Mouse (Mus musculus) cerebellum, adult 8-10 months (tissue): ENCODE data around the gene C530008M17Rik.

ENCODE experiments used
- DNase-seq: peaks from one replicate; pipeline ENCODE4 v3.0.0; 2022

The C530008M17Rik gene

DNA sequence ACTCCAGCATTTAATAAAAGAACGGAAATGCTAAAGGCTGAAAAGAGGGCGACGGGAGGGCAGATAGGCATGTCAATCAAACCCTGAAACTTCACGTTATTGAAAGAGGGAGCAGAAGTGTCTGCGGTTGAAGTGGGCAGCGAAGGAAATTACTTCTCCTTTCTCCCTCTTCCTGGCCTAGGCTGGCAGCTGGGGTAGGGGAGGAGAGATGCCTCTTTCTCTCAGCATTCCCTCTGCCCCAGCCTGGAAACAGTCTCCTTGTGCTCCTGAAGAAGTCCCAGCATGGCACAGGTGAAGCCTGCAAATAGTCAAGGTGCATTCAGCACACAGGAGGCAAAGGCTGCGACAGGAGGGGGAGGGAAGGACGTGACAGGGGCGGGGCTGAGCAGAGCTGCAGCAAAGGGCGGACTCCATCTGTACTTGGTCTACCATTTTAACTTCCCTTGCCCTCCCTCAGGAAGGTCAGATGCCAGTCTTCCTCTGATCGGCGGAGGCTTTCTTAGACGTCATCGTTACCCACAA is 122.8 kb downstream of the C530008M17Rik start:
- no peak for DNase-seq

DNA sequence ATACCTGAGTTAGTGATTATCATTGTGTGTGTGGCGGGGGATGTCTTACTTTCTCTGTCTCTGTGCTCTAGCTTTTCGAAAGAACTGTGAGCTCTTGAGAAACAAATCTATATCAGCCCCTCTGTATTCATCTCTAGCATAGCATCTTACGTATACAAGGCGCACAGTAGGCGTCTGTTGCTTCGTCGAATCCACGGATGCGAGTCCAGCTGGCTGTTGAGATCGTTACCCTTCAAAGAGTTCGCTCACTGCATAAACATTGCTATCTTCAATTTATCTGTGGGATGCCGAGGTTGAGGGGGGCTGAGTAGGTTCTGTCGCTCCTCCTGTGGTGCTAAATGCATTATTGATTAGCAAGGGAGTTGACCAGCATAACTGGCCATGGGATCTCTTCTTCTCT is 125.6 kb downstream of the C530008M17Rik start:
- no peak for DNase-seq

DNA sequence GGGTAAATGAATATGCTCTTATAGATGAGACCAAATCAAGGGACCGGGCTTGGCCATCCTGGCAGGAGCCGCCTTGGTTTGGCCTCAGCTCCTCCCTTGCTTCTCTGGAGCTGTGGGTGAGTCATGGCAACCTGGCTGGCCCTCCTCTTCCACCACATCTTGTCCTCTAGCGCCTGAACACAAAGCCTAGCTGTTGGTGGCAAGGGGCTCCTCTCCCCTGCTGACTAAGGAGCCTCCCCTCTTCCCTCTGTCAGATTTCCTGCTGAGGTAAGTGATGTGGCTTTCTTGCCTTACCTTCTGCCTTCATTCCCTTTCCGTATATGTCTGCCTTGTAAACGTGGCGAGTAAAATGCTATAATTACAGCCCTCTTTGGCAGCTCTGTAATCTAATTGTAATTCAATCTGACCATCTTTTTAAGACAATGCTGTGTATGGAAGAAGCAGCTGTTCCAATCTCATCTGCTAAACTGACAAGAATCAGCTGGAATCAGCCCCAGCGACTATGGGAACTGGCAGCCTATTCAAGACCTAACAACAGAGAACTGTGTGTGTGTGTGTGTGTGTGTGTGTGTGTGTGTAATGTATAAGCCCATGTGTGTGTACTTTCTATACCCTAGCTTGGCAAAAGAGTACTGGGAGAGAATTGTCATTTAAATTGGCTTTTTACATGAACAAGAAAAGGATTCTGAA is 126.2 kb downstream of the C530008M17Rik start:
- no peak for DNase-seq

DNA sequence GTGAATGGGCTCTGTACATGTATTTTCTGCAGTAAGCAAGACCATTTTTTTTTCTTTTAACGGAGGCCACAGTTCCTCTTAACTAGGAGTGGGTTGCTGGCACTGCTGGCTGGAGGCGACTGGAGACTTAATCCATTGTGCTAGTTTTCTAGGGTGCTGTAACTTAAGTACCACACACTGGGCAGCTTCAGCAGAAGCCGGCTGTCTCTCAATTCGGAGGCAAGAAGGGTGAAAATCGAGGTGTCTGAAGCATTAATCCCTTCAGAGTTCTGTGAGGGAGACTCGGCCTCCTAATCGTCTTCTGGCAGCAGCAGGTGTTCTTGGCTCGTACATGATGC is 126.8 kb downstream of the C530008M17Rik start:
- DNase-seq: no peak

DNA sequence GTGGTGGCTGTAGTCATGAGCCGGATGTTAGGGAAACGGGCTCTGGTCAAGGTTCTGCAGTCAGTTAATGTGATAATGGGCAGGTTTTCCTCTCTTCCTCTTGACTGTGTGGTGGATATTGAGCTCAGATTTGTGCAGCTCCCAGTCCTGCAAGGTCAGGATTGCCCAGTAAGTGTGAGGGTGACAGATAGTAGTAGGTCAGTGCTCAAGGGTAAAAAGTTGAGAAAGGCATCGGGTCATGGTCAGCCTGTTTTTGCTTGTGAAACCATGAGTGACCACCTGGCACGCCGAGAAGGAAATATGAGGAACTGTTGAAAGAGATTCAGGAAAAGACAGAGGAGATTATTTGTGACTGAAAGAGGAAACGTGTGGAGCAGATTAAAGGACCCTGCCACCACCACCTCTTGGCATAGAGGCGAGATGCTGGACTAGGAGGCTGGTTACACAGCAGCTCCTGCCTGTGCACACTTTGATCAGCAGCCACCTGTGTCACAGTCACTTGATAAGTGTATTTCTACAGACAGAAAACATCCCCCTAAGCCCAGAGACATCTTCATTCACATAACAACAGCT is 127.9 kb downstream of the C530008M17Rik start:
- DNase-seq: no peak

DNA sequence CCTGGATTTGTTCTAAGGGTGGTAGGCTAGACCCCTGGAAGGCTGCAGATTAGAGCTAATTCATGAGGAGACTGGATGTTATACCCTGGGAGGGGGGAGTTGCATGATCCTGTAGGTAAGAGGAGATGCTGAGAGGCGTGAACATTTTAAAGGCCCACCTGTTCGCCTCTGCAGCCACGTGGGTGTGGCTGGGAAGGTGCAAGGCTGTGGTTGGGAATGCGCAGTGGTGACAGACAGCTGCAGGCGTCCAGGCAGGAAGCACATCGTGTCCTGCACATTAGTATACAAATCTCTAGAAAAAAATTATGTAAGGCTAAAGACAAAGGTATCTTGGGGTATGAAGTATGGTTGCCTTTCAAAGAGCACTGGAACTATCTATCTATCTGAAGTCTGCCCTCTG is 128.7 kb downstream of the C530008M17Rik start:
- DNase-seq: no peak

DNA sequence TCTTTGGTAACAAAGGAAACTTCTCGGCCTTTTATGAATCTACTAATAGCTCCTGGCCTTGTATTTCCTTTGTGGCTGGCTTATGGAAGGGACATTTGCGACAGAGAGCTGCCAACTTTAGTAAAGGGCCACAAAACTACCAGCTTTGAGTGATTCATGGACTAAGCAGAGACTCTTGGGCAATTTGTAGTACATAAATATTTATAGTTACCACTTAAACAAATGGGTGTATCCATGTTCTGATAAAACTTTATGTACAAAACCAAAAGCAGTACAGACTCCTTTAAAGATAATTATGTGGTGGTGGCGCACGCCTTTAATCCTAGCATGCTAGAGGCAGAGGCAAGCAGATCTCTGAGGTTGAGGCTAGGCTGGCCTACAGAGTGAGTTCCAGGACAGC is 133.6 kb downstream of the C530008M17Rik start:
- DNase-seq: no peak

DNA sequence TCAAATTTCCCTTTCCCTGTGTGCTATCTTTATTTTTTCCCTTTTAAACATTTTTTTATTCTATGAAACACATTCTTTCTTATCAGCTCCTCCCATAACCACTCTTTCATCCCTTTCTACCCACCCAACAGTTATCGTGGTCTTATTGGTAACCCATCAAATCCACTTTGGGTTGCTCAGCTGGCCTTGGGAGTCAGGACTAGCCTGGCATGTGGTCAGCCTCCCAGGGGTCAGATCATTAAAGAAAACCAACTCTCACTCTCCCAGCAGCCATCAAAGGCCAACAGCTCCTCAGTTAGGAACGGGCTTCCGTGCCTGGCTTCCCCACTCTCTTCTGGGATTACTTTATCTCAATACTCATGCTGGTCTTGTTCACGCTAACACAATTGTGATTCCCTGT is 135.0 kb downstream of the C530008M17Rik start:
- no peak for DNase-seq

DNA sequence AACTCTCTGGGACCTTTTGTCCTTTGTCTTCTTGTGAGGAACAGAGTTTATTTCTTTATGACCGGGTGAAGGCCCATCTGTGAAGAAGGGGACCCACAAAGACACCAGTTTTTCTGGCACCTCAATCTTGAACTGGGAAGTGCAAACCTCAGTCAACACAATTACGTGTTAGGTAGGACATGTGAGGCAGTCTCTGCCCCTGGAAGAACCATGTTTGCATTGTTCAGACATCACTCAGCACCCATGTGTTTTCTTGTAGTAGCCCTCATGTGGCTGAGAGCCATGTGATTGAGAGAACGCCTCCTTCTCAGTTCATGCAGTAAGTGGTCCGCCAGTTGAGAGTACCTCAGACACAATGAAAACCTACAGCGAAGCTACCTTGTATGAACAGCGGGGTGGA is 136.4 kb downstream of the C530008M17Rik start:
- no peak for DNase-seq

DNA sequence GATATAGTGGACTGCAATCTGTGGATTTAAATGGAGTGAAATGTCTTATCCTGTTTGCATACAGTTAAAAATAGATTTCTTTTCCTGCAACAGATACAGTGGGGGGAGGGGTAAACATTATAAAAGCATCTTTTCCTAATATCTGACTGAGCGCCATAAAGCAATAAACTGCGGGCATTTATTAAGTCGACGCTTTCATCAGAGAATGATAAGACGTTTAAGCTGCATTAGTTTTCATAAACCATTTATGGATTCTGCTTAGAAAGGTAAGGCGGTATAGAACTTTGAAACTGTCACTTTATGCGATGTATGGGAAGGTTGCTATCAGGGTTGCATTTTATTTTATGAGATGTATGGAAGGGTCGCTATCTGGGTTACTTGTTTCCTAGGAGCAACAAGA is 141.7 kb downstream of the C530008M17Rik start:
- DNase-seq: no peak

DNA sequence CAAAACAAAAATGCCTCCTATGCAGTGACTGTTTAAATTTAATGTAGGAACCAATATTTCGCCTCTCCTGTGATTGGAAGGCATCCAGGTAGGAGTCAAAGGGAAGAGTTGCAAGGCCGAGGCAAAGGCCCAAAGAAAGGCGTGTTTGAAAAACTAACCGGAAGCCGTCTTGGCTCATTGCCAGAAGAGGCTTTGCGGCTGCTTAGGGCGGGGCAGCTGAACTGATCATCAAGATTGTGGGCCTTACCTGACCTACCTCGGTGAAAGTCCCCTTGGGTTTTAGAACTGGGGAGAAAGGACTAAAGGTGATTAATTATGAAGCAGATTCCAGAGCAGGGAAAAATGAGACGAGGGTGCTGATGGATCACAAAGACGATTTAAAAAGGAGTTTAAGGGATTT is 143.2 kb downstream of the C530008M17Rik start:
- no peak for DNase-seq

DNA sequence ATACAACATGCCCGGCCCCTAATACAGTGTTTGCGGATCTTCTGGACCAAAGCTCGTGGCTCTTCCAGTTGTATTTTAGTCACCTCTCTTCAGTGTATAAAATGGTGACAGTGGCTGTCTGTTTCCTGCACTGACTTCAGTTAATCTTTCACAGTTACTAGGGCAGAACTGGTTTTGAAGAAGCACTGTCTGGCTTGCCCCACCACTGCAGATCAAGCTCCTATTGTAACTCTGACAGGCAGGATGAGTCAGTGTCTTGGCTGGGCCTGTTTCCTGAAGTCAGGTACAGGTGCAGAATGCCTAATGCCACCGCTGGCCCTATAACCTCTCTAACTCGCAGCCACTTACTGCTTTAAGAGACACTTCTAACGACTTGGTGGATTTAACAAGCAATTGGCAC is 152.7 kb downstream of the C530008M17Rik start:
- no peak for DNase-seq

DNA sequence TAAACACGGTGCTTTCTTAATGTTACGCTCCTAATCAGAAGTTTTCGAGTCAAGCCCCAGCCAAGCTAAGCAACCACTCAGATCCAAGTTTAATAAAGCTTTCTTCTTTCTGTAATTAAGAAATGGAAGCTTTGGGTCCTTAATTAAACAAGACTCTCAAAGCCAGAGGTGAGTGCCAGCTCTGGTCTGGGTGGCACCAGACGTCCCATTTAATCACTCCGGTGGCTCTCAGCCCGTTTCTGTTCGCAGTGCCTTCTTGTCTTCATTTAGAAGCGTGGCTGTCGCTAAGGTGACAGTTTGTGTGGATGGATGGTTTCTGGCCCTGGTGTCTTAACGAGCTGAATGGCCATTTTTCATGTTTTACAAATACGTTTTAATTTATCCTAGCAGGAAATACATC is 158.7 kb downstream of the C530008M17Rik start:
- DNase-seq: no peak

DNA sequence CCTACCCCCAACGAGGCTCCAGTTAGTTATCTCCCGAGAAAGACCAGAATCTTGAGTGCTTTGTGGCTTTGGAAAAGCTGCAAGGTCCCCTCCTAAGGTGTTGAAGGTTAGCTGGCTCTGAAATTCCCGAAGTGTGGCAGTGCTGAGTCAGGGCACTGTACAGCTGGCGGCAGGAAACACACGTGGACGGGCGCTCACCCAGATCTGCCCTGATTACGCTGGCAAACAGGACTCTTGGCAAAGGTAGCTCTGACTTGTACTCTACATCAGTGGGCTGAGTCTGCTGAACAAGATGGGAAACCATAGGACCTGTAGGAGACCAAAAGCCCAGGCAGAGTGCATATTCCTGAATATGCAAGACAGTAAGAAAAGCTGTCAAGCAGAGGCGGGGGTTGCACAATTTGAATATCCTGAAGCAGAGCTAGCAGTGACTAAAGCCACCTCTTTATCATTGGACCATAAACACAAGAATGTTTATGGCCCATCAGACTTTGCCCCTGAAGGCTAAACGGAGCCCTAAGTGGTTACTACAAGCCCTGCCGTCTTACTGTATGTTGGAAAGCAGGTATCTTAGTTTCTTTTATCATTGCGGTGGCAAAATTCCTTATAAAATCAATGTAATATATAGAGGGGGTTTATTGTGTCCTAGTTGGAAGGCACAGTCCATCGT is 159.6 kb downstream of the C530008M17Rik start:
- no peak for DNase-seq

DNA sequence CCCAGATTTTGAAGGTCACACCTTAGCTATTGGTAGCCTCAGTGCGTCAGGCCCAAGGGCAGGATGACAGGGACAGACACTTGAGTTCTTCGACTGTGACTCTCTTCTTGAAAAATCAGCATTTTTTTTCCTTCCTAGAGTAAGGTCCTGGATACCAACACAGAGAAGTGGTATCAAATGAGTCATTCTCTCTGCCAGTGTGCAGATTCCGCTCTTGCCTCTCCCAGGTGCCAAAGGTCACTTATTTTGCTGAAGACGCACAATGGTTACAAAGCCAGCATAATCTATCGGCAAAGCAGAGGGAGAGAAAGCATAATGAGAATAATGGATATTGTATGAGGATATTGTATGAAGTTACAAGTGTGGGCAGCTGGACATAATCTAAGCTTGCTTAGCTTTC is 160.4 kb downstream of the C530008M17Rik start:
- no peak for DNase-seq

DNA sequence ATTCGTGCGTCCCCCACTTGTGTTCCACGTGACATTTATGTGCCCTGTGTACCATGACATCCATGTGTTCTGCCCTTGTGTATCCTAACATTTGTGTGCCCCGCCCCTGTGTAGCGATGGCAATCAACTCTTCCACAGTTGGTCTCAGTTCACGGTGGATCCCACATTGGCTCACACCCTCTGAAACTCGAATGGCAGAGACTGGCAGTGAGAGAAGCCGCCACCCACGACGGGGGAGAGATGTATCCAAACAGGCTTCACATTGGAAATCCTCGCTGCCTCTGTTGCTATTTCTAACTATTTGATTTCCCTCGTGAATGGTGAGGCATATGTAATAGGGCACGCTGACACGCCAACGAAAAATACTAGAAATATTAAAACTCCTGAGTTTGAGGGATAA is 161.4 kb downstream of the C530008M17Rik start:
- no peak for DNase-seq

DNA sequence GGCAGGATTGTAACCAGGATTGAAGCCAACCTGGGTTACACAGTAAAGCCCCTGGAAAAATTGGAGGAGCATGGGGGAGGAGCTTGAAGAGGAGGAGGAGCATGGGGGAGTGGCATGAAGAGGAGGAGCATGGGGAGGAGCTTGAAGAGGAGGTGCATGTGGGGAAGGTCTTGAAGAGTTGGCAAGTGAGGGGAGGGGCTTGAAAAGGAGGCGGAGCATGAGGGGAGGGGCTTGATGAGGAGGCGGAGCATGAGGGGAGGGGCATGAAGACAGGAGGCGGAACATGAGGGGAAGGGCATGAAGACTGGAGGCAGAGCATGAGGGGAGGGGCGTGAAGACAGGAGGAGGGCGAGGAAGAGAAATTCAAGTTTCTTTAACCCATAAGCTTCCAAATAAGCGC is 162.5 kb downstream of the C530008M17Rik start:
- DNase-seq: no peak

DNA sequence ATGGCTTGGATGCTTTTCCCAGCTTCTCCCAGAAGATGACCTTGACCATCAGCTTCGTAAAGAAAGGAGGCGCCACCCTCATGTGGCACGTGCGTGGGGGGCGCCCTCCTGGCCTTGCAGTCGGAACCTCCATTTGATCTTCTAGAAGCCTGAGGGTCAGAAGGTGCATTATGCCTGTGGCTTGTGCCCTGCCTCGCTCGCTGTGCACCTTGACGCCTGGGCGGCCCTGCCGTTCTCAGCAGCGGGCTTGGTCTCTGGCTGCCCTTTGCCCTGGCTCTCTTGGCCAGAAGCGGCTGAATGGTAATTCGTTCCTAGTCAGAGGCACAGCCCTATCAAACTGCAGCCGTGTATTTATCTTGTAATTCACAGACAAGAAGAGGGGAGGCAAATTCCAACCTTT is 165.8 kb downstream of the C530008M17Rik start:
- no peak for DNase-seq

DNA sequence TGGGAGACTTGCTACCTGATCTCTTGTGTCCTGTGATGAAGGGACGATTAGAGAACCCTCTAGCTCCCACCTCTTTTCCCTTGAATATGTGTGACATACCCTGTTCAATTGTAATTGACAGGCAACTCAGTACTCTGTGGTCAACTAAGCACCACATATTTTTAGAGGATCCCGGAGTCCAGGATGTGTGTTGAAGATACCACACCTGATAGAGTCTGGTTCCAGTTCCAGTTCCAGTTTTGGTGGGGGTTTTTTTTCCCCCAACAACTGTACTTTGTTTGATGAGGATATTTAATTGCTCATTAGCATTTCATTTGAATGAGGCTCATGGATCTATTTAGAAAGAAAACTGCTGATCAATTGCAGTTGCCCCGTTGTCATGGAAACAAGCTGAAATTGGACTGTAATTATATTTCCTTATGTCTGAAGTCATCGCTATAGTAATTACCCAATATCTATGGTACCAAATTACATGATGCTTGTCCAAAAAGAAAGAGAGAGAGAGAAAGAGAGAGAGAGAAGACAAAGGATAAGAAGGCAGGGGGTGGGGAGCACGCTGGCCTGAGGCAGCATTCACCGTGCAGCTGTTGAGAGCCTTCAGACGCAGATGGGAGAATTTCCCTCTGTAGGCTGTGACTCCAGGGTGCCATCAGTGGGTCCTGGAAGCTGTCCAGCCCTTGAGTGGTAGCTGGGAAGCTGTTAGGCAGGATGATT is 172.4 kb downstream of the C530008M17Rik start:
- no peak for DNase-seq

DNA sequence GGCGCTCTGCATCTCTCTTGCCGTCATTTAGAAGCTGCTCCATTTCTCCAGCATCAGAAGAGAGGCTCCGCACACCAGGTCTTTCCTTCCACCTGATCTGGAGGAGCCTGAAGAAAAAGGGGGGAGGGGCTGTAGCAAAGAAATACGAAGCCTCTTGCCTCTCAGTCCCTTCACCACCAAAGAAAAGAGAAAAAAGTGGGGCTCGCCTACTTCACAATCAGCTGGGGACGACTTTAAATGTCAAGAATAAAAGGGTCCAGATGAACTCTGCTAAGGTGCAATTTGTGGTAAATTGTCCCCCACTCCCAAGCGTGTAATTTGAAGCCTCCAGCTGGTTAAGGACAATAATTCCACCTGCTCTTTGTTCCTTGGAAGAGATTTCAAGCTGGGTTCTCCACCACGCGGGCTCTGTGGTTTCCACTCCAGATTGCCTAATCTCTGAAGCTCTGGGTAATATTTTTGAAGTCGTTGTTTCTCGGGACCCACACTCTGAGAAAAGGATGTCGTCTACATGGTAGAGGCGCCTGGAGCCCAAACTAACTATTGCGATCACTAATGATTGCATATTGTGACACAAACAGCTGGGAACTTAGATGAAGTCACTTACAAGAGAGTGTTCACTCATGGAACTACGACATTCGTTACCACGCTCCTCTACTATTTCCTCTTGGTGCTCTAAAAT is 176.4 kb downstream of the C530008M17Rik start:
- no peak for DNase-seq

DNA sequence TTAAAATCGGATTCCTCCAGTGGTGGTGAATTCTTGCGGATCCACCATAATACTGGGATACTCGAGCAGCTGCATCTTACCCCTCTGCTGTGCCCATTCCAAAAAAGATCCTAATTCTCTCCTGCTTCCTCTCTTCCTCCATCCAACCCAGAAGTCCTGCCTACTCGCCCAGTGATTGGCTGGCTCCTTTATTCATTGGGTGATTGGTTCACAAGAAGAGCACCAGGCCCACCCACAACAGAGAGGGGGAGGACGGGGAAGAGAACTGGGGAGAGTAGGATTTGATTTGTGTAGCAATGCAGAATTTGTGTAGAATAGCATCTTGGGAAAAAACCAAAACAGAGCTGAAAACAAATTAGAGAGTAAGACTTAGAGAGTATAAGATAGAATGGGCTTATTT is 180.7 kb downstream of the C530008M17Rik start:
- DNase-seq: no peak

DNA sequence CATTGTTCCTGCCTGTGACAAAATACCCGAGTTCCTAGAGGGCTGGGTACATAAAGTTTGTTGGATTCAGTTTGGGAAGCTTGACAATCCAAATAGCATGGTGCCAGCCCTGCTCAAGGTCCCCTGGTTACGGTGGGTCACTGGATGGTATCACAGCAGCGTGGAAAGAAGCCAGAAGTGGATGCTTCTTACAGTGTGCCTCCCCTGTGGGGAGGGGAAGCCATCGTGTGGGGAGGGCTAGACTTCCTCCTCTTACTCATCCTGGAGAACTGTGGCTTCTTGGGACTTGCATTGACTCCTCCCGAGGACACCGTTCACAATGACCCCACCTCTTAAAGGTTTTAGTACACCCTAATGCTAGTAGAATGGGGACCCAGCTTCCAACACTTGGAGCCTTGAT is 183.5 kb downstream of the C530008M17Rik start:
- no peak for DNase-seq

DNA sequence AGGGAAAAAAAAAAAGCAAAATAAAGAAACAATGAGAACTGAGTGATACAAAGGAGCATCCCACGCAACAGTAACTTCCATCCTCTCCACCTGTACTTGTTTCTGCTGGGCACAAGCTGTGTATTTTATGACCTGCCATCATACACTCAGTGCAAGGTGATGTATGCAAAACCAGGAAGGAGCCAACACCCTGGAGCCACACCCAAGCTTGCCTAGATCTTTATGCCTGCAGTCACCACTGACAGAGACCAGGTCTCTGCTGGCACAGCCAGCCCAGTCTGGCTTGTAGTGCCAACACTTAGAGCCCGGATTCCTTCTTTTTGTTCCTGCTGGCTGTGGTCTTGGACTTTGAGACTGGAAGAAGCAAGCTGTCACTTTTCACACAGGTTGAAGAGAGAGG is 185.5 kb downstream of the C530008M17Rik start:
- no peak for DNase-seq
